Mouse (Mus musculus): ENCODE measurements around the gene Tgfbr2. TPM values are rescaled to one million over a fixed set of nuclear protein-coding genes. Genes with fewer than 3 reads are reported as not detected.

Tgfbr2 gene
- polyA plus RNA-seq, 1 experiment, result 27.2 TPM

- no peaks in the 10 kb centered on the region for H3K27me3 ChIP-seq (ENCODE audit: control insufficient read depth, insufficient read depth, low read length)
- H3K4me3 ChIP-seq (ENCODE audit: low read depth, low read length), result no peak overlapping the region
- TF ChIP-seq CTCF (IDR thresholded peaks at IDR 0.05; ENCODE audit: extremely low read depth, insufficient read length, insufficient replicate concordance, low read depth, low read length) (no peak), POLR2A (IDR thresholded peaks at IDR 0.05; ENCODE audit: low read depth, low read length) (no peak)
- H3K4me1 ChIP-seq (ENCODE audit: control insufficient read depth, insufficient read depth, insufficient read length, low read length), result no peaks in the 10 kb centered on the region; the same call in 1 of the 2 replicates
- WGBS, result 74% methylated on average over 3 of the region's 3 CpGs
- H3K27ac ChIP-seq (ENCODE audit: insufficient read depth, low read depth, low read length), result no peak overlapping the region
- peaks cover 42% of the 10 kb centered on the region for H3K36me3 ChIP-seq (ENCODE audit: control insufficient read depth, insufficient read depth, low read length)
Observed at GRCm38 (mm10) chr9:116128886-116129285, 46.3 kb downstream of the Tgfbr2 start.

GRCm38 (mm10) chr9:116128311-116128710 lies 46.8 kb downstream of the Tgfbr2 start:
- H3K27ac ChIP-seq (ENCODE audit: insufficient read depth, low read depth, low read length), result no peak overlapping the region
- TF ChIP-seq CTCF (IDR thresholded peaks at IDR 0.05; ENCODE audit: extremely low read depth, insufficient read length, insufficient replicate concordance, low read depth, low read length) (no peak), POLR2A (IDR thresholded peaks at IDR 0.05; ENCODE audit: low read depth, low read length) (no peak)

GRCm38 (mm10) chr9:116126494-116126893 lies 48.7 kb downstream of the Tgfbr2 start:
- peaks cover 6% of the 10 kb centered on the region for H3K4me1 ChIP-seq (ENCODE audit: control insufficient read depth, insufficient read depth, insufficient read length, low read length)
- no peaks in the 10 kb centered on the region for H3K27me3 ChIP-seq (ENCODE audit: control insufficient read depth, insufficient read depth, low read length)
- WGBS, result 91% methylated on average over 4 of the region's 4 CpGs
- no peak for TF ChIP-seq POLR2A (IDR thresholded peaks at IDR 0.05; ENCODE audit: low read depth, low read length)
- TF ChIP-seq CTCF (IDR thresholded peaks at IDR 0.05; ENCODE audit: extremely low read depth, insufficient read length, insufficient replicate concordance, low read depth, low read length), result no peak
- no peak overlapping the region for H3K27ac ChIP-seq (ENCODE audit: insufficient read depth, low read depth, low read length)
- H3K4me3 ChIP-seq (ENCODE audit: low read depth, low read length), result no peak overlapping the region
- H3K36me3 ChIP-seq (ENCODE audit: control insufficient read depth, insufficient read depth, low read length), result peaks cover 41% of the 10 kb centered on the region

More at GRCm38 (mm10) chr9:116128311-116128710, 46.8 kb downstream of the Tgfbr2 start:
- H3K4me3 ChIP-seq (ENCODE audit: low read depth, low read length), result no peak overlapping the region
- WGBS, result 85% methylated on average over 2 of the region's 2 CpGs
- no peaks in the 10 kb centered on the region; the same call in 1 of the 2 replicates for H3K4me1 ChIP-seq (ENCODE audit: control insufficient read depth, insufficient read depth, insufficient read length, low read length)
- H3K36me3 ChIP-seq (ENCODE audit: control insufficient read depth, insufficient read depth, low read length), result peaks cover 44% of the 10 kb centered on the region
- H3K27me3 ChIP-seq (ENCODE audit: control insufficient read depth, insufficient read depth, low read length), result no peaks in the 10 kb centered on the region

GRCm38 (mm10) chr9:116122969-116123589 lies 52.1 kb downstream of the Tgfbr2 start:
- no peak for TF ChIP-seq CTCF (IDR thresholded peaks at IDR 0.05; ENCODE audit: extremely low read depth, insufficient read length, insufficient replicate concordance, low read depth, low read length)
- no peak for TF ChIP-seq POLR2A (IDR thresholded peaks at IDR 0.05; ENCODE audit: low read depth, low read length)
- H3K27ac ChIP-seq (ENCODE audit: insufficient read depth, low read depth, low read length), result peak overlapping the region; percentile 68
- peaks cover 6% of the 10 kb centered on the region for H3K4me1 ChIP-seq (ENCODE audit: control insufficient read depth, insufficient read depth, insufficient read length, low read length)
- H3K36me3 ChIP-seq (ENCODE audit: control insufficient read depth, insufficient read depth, low read length), result peaks cover 24% of the 10 kb centered on the region
- H3K27me3 ChIP-seq (ENCODE audit: control insufficient read depth, insufficient read depth, low read length), result no peaks in the 10 kb centered on the region
- no peak overlapping the region for H3K4me3 ChIP-seq (ENCODE audit: low read depth, low read length)
- WGBS, result 75% methylated on average over 9 of the region's 9 CpGs

- Histone ChIP-seq H3K27ac (ENCODE audit: insufficient read depth, low read depth, low read length) (peak overlapping the region; percentile 48), H3K27me3 (ENCODE audit: control insufficient read depth, insufficient read depth, low read length) (no peaks in the 10 kb centered on the region), H3K4me1 (ENCODE audit: control insufficient read depth, insufficient read depth, insufficient read length, low read length) (peaks cover 6% of the 10 kb centered on the region), H3K36me3 (ENCODE audit: control insufficient read depth, insufficient read depth, low read length) (peaks cover 24% of the 10 kb centered on the region), H3K4me3 (ENCODE audit: low read depth, low read length) (no peak overlapping the region)
- 82% methylated on average over 6 of the region's 6 CpGs for WGBS
- no peak for TF ChIP-seq POLR2A (IDR thresholded peaks at IDR 0.05; ENCODE audit: low read depth, low read length)
- no peak for TF ChIP-seq CTCF (IDR thresholded peaks at IDR 0.05; ENCODE audit: extremely low read depth, insufficient read length, insufficient replicate concordance, low read depth, low read length)
Observed at GRCm38 (mm10) chr9:116122544-116122943, 52.6 kb downstream of the Tgfbr2 start.

- H3K36me3 ChIP-seq (ENCODE audit: control insufficient read depth, insufficient read depth, low read length), result peaks cover 25% of the 10 kb centered on the region
- H3K27ac ChIP-seq (ENCODE audit: insufficient read depth, low read depth, low read length), result 0 out of 2 replicates have a peak overlapping the region, but pooled peaks have one; percentile 48
- 74% methylated on average over 7 of the region's 7 CpGs for WGBS
- peaks cover 6% of the 10 kb centered on the region for H3K4me1 ChIP-seq (ENCODE audit: control insufficient read depth, insufficient read depth, insufficient read length, low read length)
- TF ChIP-seq POLR2A (IDR thresholded peaks at IDR 0.05; ENCODE audit: low read depth, low read length), result no peak
- no peak for TF ChIP-seq CTCF (IDR thresholded peaks at IDR 0.05; ENCODE audit: extremely low read depth, insufficient read length, insufficient replicate concordance, low read depth, low read length)
- no peaks in the 10 kb centered on the region for H3K27me3 ChIP-seq (ENCODE audit: control insufficient read depth, insufficient read depth, low read length)
- no peak overlapping the region for H3K4me3 ChIP-seq (ENCODE audit: low read depth, low read length)
Observed at GRCm38 (mm10) chr9:116121472-116121871, 53.7 kb downstream of the Tgfbr2 start.

- peaks cover 9% of the 10 kb centered on the region for H3K4me1 ChIP-seq (ENCODE audit: control insufficient read depth, insufficient read depth, insufficient read length, low read length)
- no peak overlapping the region for H3K4me3 ChIP-seq (ENCODE audit: low read depth, low read length)
- peaks cover 19% of the 10 kb centered on the region for H3K36me3 ChIP-seq (ENCODE audit: control insufficient read depth, insufficient read depth, low read length)
- H3K27me3 ChIP-seq (ENCODE audit: control insufficient read depth, insufficient read depth, low read length), result no peaks in the 10 kb centered on the region
- 87% methylated on average over 7 of the region's 7 CpGs for WGBS
- TF ChIP-seq POLR2A (IDR thresholded peaks at IDR 0.05; ENCODE audit: low read depth, low read length) (no peak), CTCF (IDR thresholded peaks at IDR 0.05; ENCODE audit: extremely low read depth, insufficient read length, insufficient replicate concordance, low read depth, low read length) (no peak)
- no peak overlapping the region for H3K27ac ChIP-seq (ENCODE audit: insufficient read depth, low read depth, low read length)
Observed at GRCm38 (mm10) chr9:116119990-116120389, 55.2 kb downstream of the Tgfbr2 start.

Measured in small intestine, adult 2 months (tissue).